Mouse (Mus musculus) ES-E14 (cell line): ENCODE results near the gene Ap1s1.

Experiments
- HCFC1 ChIP-seq: IDR thresholded peaks from 2 replicates; pipeline ENCODE4 v1.6.1; 2012; ENCODE audit warnings: low read length, inconsistent platforms, borderline replicate concordance; ENCODE audit not compliant: insufficient read depth
- ZC3H11A ChIP-seq: IDR thresholded peaks from 2 replicates; pipeline ENCODE4 v1.6.1; 2012; ENCODE audit warnings: low read depth, mild to moderate bottlenecking, inconsistent platforms, low read length, borderline replicate concordance
- ZNF384 ChIP-seq: IDR thresholded peaks from 2 replicates; pipeline ENCODE4 v1.6.1; 2012; ENCODE audit warnings: low read depth, low read length, inconsistent platforms

GRCm38 (mm10) chr5:136999449-136999848, 46.5 kb downstream of the Ap1s1 start:
- TF ChIP-seq HCFC1, result no peak
- no peak for TF ChIP-seq ZC3H11A
- TF ChIP-seq ZNF384, result peak; percentile 60; the same call in 1 of the 2 replicates
